Mouse (Mus musculus) liver, embryonic 16.5 days (tissue): ENCODE results near the gene Ppp5c. TPM values are rescaled to one million over a fixed set of nuclear protein-coding genes. Genes with fewer than 3 reads are reported as not detected.

ENCODE experiments used
- ATAC-seq: fragments of 200-750 bp; cut with Nextera tagmentation; 2 replicates; pipeline ENCODE4 v1.8.0; 2017; ENCODE audit warnings: low read depth, mild to moderate bottlenecking, moderate number of reproducible peaks, moderate library complexity
- H3K27ac ChIP-seq: fragments of 300-500 bp; sonication (generic); 2 replicates; pipeline ENCODE4 v1.5.1; 2014; ENCODE audit warnings: mild to moderate bottlenecking, low read length
- H3K27me3 ChIP-seq: fragments of 300-500 bp; sonication (generic); 2 replicates; pipeline ENCODE4 v1.6.1; 2014; ENCODE audit warnings: low read depth, low read length, mixed read lengths; ENCODE audit not compliant: control insufficient read depth, insufficient read depth
- H3K36me3 ChIP-seq: fragments of 300-500 bp; sonication (generic); 2 replicates; pipeline ENCODE4 v1.6.1; 2014; ENCODE audit warnings: mild to moderate bottlenecking; ENCODE audit not compliant: control insufficient read depth, insufficient read depth
- H3K4me1 ChIP-seq: fragments of 300-500 bp; sonication (generic); 2 replicates; pipeline ENCODE4 v1.6.1; 2014; ENCODE audit warnings: low read depth, low read length, mixed read lengths; ENCODE audit not compliant: control insufficient read depth
- H3K4me2 ChIP-seq: fragments of 300-500 bp; sonication (generic); 2 replicates; pipeline ENCODE4 v1.6.1; 2014; ENCODE audit warnings: low read depth, low read length, mixed read lengths
- H3K4me3 ChIP-seq: fragments of 300-500 bp; sonication (generic); 2 replicates; pipeline ENCODE4 v1.5.1; 2014; ENCODE audit warnings: low read depth, mild to moderate bottlenecking, low read length
- H3K9ac ChIP-seq: fragments of 300-500 bp; sonication (generic); 2 replicates; pipeline ENCODE4 v1.6.1; 2014; ENCODE audit warnings: low read depth, low read length
- H3K9me3 ChIP-seq: fragments of 300-500 bp; sonication (generic); replicated peaks from 2 replicates; pipeline ENCODE4 v1.6.1; 2016; ENCODE audit warnings: low read length; ENCODE audit not compliant: control insufficient read depth
- WGBS: fragments of 180-500 bp; shearing (Covaris S2); extraction: QIAGEN DNeasy Blood & Tissue Kit; methylation state at CpG from one replicate; pipeline ENCODE4 v1.1.7; 2014; ENCODE audit not compliant: insufficient replicate concordance; 5-methylcytosine and 5-hydroxymethylcytosine counted together
- polyA plus RNA-seq: library from polyadenylated mRNA; unstranded; fragments of >200 nt; fragmentation: Nextera tagmentation; extraction: Ambion mirVana; gene quantifications from 2 replicates; pipeline ENCODE4 v1.2.1, GENCODE M21; 2015

Gene Ppp5c
- polyA plus RNA-seq, 1 experiment from 2014 or later, result 38.0 TPM

DNA sequence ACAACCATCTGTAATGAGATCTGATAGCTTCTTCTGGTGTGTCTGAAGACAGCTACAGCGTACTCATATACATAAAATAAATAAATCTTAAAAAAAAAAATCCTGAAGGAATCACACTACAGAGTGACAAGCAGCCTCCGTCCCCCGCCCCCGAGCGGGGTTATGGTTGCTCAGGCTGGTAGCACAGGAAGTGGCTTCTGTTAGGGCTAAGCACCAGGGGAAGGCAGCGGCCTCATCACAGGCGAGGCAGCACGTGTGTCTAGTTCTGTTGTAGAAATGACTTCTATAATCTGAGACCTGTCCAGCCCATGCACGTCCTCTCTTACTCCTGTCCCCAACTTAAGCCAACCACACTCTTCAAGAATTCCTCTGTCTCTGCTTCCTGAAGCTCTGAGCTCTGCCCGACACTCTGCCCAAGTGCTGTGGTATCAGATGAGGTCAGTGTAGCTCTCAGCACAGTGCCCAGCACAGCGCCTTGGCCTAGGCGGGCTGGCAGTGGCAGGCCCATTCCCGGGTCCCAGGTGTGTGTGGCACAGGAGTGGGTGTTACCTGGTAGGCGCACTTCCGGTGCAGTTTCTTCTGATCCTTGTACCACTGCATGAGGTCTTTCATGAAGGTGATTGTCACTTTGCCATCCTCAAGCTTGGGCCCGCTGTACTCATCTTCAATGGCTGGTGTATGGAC, 18.3 kb downstream of the Ppp5c start:
- Histone ChIP-seq H3K4me2 (no peak overlapping the region), H3K4me1 (no peaks in the 10 kb centered on the region), H3K36me3 (peaks cover 60% of the 10 kb centered on the region), H3K9me3 (no peaks in the 10 kb centered on the region), H3K27ac (no peak overlapping the region), H3K9ac (no peak overlapping the region), H3K4me3 (no peak overlapping the region), H3K27me3 (no peaks in the 10 kb centered on the region)
- 65% methylated on average over 16 of the region's 16 CpGs for WGBS
- no peak for ATAC-seq

- peaks cover 44% of the 10 kb centered on the region for H3K36me3 ChIP-seq
- no peaks in the 10 kb centered on the region for H3K9me3 ChIP-seq
- H3K4me2 ChIP-seq, result no peak overlapping the region
- no peak for ATAC-seq
- 61% methylated on average over 4 of the region's 4 CpGs for WGBS
- no peak overlapping the region for H3K9ac ChIP-seq
- no peaks in the 10 kb centered on the region for H3K27me3 ChIP-seq
- no peak overlapping the region for H3K27ac ChIP-seq
- H3K4me1 ChIP-seq, result peaks cover 3% of the 10 kb centered on the region; the same call in 1 of the 2 replicates
- no peak overlapping the region for H3K4me3 ChIP-seq
Measured at GRCm38 (mm10) chr7:17007300-17007699, 20.4 kb downstream of the Ppp5c start.

DNA sequence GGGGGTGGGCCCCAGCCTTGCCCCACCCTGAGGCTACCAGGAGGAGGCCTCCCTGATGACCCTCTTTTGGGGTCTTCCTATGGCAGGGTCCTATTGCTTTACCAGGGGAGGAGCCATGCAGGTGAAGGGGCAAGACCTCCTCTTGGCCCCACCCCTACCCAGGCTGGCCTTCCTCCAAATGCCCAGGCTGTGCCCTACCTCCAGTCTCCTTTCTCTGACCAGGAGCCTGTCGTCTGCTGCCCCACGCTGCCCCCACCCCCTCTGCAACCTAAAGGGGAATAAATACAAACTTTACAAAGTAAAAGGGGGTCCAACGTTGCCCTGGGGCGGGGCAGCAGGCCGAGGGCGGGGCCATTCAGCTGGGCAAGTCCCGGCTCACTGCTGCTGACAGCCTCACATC, 23.0 kb downstream of the Ppp5c start:
- 62% methylated on average over 7 of the region's 7 CpGs for WGBS
- no peak overlapping the region for H3K4me2 ChIP-seq

DNA sequence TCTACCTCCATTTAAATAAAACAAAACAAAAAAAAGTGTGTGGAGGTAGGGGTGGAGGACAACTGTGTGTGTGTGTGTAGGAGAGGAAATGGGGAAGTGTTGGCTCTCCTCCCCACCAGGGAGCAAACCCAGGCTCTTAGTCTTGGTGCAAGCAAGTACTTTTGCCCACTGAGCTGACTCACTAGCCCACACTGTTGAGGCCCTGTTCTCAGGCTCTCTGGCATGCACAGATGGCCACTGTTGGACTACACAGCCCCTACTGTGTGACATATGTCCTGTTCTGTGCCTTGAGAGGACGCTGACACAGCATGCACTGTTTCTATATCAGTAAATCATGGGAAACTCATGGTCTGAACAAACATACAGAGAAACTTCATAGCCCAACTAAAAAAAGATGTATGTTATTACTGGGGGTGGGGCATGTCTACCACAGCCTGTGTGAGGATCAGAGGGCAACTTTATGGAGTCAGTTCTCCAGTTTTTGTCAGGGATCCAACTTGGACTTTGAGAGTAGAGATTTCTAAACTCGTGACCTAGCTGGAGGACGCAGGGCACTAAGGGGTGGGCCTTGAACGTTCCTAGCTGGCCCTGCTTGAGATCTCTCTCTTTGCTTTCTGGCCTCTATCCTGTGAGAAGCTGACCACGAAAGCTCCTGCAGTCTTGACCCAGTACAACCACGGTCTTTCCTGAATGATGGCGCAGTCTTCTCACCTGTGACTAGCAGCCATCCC, 24.3 kb downstream of the Ppp5c start:
- Histone ChIP-seq H3K27me3 (no peaks in the 10 kb centered on the region), H3K4me1 (peaks cover 12% of the 10 kb centered on the region), H3K4me2 (no peak overlapping the region), H3K27ac (peak overlapping the region; percentile 73), H3K36me3 (peaks cover 23% of the 10 kb centered on the region), H3K9me3 (no peaks in the 10 kb centered on the region), H3K9ac (no peak overlapping the region), H3K4me3 (no peak overlapping the region)
- ATAC-seq, result peak; percentile 58
- WGBS, result 57% methylated on average over 7 of the region's 7 CpGs

More for the DNA sequence above, 23.0 kb downstream of the Ppp5c start:
- Histone ChIP-seq H3K27ac (0 out of 2 replicates have a peak overlapping the region, but pooled peaks have one; percentile 6), H3K9me3 (no peaks in the 10 kb centered on the region), H3K27me3 (no peaks in the 10 kb centered on the region), H3K4me3 (no peak overlapping the region), H3K4me1 (peaks cover 3% of the 10 kb centered on the region; the same call in 1 of the 2 replicates), H3K36me3 (peaks cover 34% of the 10 kb centered on the region), H3K9ac (no peak overlapping the region)
- no peak for ATAC-seq

GRCm38 (mm10) chr7:17002375-17003195, 25.1 kb downstream of the Ppp5c start:
- Histone ChIP-seq H3K9me3 (no peaks in the 10 kb centered on the region), H3K9ac (no peak overlapping the region), H3K4me2 (no peak overlapping the region), H3K4me1 (peaks cover 12% of the 10 kb centered on the region), H3K36me3 (peaks cover 18% of the 10 kb centered on the region), H3K4me3 (no peak overlapping the region), H3K27me3 (no peaks in the 10 kb centered on the region), H3K27ac (no peak overlapping the region)
- 16% methylated on average over 7 of the region's 7 CpGs for WGBS
- peak; percentile 30; the same call in 1 of the 2 replicates for ATAC-seq

DNA sequence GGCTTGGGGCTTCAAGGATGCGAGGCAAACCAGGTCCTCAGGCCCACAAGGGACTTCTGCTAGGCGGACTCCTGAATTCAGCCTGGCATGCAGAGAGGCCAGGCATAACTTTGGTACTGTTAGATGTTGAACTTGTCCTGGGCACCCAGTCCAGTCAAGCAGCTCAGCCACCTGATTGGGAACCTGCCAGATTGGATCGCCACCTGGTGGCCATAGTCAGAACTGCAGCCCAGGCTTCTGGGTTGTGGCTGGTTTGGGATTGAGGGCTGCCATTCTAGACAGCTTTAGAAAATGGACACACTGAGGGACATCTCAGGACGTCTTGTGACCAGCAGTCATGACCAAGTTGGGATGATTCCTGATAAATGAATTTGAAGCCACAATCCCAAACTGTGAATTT, 28.1 kb downstream of the Ppp5c start:
- WGBS, result 19% methylated on average over 4 of the region's 4 CpGs
- H3K4me3 ChIP-seq, result no peak overlapping the region; the same call in 1 of the 2 replicates
- no peaks in the 10 kb centered on the region for H3K36me3 ChIP-seq
- H3K27me3 ChIP-seq, result peaks cover 3% of the 10 kb centered on the region
- peak overlapping the region; percentile 52; the same call in 1 of the 2 replicates for H3K27ac ChIP-seq
- H3K9ac ChIP-seq, result no peak overlapping the region
- ATAC-seq, result peak; percentile 33
- peaks cover 22% of the 10 kb centered on the region for H3K4me1 ChIP-seq
- H3K9me3 ChIP-seq, result no peaks in the 10 kb centered on the region
- peak overlapping the region; percentile 36 for H3K4me2 ChIP-seq

GRCm38 (mm10) chr7:16999233-16999632, 28.5 kb downstream of the Ppp5c start:
- WGBS, result 30% methylated on average over 4 of the region's 4 CpGs
- peak overlapping the region; percentile 36 for H3K4me2 ChIP-seq

DNA sequence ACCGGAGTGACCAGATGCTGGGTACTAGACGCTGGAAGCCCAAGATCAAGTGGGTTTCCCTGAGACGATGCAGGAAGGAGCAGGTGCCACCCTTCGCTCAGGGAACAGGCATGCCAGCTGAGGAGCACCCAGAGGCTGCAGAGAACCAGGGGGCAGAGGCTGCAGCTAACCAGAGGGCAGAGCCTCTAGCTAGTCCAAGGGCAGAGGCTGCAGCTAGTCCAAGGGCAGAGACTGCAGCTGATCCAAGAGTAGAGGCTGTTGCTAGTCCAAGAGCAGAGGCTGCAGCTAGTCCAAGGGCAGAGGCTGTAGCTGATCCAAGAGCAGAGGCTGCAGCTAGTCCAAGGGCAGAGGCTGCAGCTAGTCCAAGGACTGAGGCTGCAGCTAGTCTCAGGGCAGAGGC, 32.4 kb downstream of the Ppp5c start:
- Histone ChIP-seq H3K9ac (peak overlapping the region; percentile 26; the same call in 1 of the 2 replicates), H3K9me3 (no peaks in the 10 kb centered on the region), H3K36me3 (no peaks in the 10 kb centered on the region), H3K4me2 (peak overlapping the region; percentile 53; the same call in 1 of the 2 replicates), H3K27me3 (peaks cover 7% of the 10 kb centered on the region), H3K4me1 (peaks cover 34% of the 10 kb centered on the region), H3K27ac (no peak overlapping the region), H3K4me3 (peak overlapping the region; percentile 55)
- no peak for ATAC-seq
- 73% methylated on average over 4 of the region's 4 CpGs for WGBS

More at GRCm38 (mm10) chr7:16999233-16999632, 28.5 kb downstream of the Ppp5c start:
- Histone ChIP-seq H3K4me3 (no peak overlapping the region; the same call in 1 of the 2 replicates), H3K4me1 (peaks cover 23% of the 10 kb centered on the region), H3K27me3 (peaks cover 5% of the 10 kb centered on the region), H3K9ac (no peak overlapping the region), H3K36me3 (no peaks in the 10 kb centered on the region), H3K27ac (peak overlapping the region; percentile 52; the same call in 1 of the 2 replicates), H3K9me3 (no peaks in the 10 kb centered on the region)
- ATAC-seq, result peak; percentile 63
